Mouse (Mus musculus) liver, adult 2 months (tissue): Measurements from ENCODE around the gene Ace.

Experiments used
- CTCF ChIP-seq: fragments of 200-500 bp; IDR thresholded peaks from 2 replicates; pipeline ENCODE4 v1.5.1; 2011; ENCODE audit warnings: low read depth, low read length, control low read depth
- POLR2A ChIP-seq: fragments of 200-500 bp; IDR thresholded peaks from 2 replicates; pipeline ENCODE4 v1.6.1; 2011; ENCODE audit warnings: low read length, control low read depth; ENCODE audit not compliant: insufficient read depth; ENCODE audit errors: extremely low read depth

DNA sequence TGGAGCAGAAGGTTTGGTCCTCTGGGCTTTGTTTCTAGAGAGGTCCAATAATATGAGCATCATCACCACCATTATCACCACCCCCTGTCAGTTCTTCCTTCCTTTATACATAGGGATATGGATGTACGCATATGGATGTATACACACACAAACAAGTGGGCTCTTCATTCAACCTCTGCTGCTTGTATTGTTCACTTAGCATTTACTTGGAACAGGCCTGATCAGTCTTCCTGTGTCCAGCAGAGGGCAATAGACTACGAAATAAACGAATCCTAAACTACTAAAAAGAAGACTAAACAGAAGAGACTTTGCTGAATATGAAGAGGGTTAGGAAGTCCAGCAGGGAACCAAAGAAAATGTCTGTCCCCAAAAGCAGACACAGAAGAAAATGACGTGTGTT, 34.0 kb downstream of the Ace start:
- peak; percentile 30; the same call in 1 of the 2 replicates for TF ChIP-seq CTCF
- TF ChIP-seq POLR2A: no peak
